Mouse (Mus musculus) small intestine, adult 2 months (tissue): Measurements from ENCODE around the gene Krtcap2. TPM values are rescaled to one million over a fixed set of nuclear protein-coding genes. Genes with fewer than 3 reads are reported as not detected.

Experiments
- H3K27ac ChIP-seq: fragments of 200-500 bp; 2 replicates; pipeline ENCODE4 v1.5.1; 2012; ENCODE audit warnings: low read depth, low read length, control low read depth, inconsistent platforms; ENCODE audit not compliant: insufficient read depth
- H3K27me3 ChIP-seq: fragments of 200-500 bp; 2 replicates; pipeline ENCODE4 v1.6.1; 2012; ENCODE audit warnings: mild to moderate bottlenecking, moderate library complexity, low read length, inconsistent platforms; ENCODE audit not compliant: control insufficient read depth, insufficient read depth
- H3K36me3 ChIP-seq: fragments of 200-500 bp; 2 replicates; pipeline ENCODE4 v1.6.1; 2012; ENCODE audit warnings: mild to moderate bottlenecking, low read length, control low read depth, inconsistent platforms; ENCODE audit not compliant: control insufficient read depth, insufficient read depth
- H3K4me1 ChIP-seq: fragments of 200-500 bp; 2 replicates; pipeline ENCODE4 v1.6.1; 2012; ENCODE audit warnings: low read length, inconsistent platforms, mixed read lengths; ENCODE audit not compliant: control insufficient read depth, insufficient read depth, insufficient read length
- H3K4me3 ChIP-seq: fragments of 200-500 bp; 2 replicates; pipeline ENCODE4 v1.5.1; 2012; ENCODE audit warnings: low read depth, mild to moderate bottlenecking, control low read depth, inconsistent platforms, low read length, moderate library complexity
- CTCF ChIP-seq: fragments of 200-500 bp; IDR thresholded peaks from 2 replicates; pipeline ENCODE4 v1.5.1; 2012; ENCODE audit warnings: low read depth, mild to moderate bottlenecking, control low read depth, inconsistent platforms, low read length, moderate library complexity, mixed read lengths; ENCODE audit not compliant: insufficient replicate concordance, insufficient read length; ENCODE audit errors: extremely low read depth
- POLR2A ChIP-seq: fragments of 200-500 bp; IDR thresholded peaks from 2 replicates; pipeline ENCODE4 v1.6.1; 2012; ENCODE audit warnings: low read depth, mild to moderate bottlenecking, control low read depth, inconsistent platforms, low read length, moderate library complexity
- whole genome bisulfite sequencing: fragments of 180-500 bp; shearing (Covaris S2); methylation state at CpG from one replicate; pipeline ENCODE4 v1.1.7; 2018; 5-methylcytosine and 5-hydroxymethylcytosine counted together
- polyA plus RNA-seq: library from polyadenylated mRNA; depleted of rRNA; stranded (reverse); fragments of >200 nt; gene quantifications from 2 replicates; pipeline ENCODE4 v1.2.3, GENCODE M21; 2012

The Krtcap2 gene
- polyA plus RNA-seq, 1 experiment = 182 TPM

- peaks cover 30% of the 10 kb centered on the region for H3K4me1 ChIP-seq
- H3K36me3 ChIP-seq = peaks cover 6% of the 10 kb centered on the region; the same call in 1 of the 2 replicates
These were observed 1.7 kb downstream of the Krtcap2 start for GRCm38 (mm10) chr3:89247466-89247865.

DNA sequence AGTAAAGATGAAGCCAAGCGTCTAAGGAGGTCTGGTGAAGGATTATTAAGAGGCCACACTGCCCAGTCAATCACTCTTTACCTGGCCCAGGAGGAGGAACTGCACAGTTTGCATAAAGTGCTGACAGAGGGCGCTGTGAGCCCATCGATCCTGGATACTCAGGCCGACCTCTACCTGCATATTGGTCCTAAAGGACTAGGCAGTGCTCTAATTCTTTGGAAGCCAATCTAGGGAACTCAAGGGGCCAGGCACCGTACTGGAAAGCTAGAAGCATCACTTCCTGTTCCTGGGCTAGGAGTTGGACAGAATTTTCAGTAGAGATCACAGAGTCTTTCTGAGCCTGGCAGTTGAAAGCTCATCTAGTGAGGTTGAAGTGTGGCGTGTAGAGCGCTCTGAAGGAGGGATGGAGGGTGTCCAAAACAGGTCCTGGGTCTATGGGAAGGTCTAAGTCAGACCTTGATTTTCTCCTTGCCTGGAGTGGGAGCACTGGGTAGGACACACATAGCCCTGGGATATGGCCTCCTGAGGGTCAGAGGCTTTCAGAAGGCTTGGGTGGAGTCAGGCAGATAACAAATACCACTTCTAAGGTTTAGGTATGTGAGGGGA, 4.8 kb downstream of the Krtcap2 start:
- peak; percentile 72; the same call in 1 of the 2 replicates for TF ChIP-seq CTCF
- no peak for TF ChIP-seq POLR2A

More at GRCm38 (mm10) chr3:89247466-89247865, 1.7 kb downstream of the Krtcap2 start:
- TF ChIP-seq POLR2A = no peak
- TF ChIP-seq CTCF = no peak
- H3K4me3 ChIP-seq = peak overlapping the region; percentile 11; the same call in 1 of the 2 replicates
- H3K27ac ChIP-seq = no peak overlapping the region
- no peaks in the 10 kb centered on the region for H3K27me3 ChIP-seq
- WGBS = 82% methylated on average over 4 of the region's 4 CpGs

GRCm38 (mm10) chr3:89251365-89251895, 5.7 kb downstream of the Krtcap2 start:
- no peaks in the 10 kb centered on the region for H3K27me3 ChIP-seq
- peaks cover 6% of the 10 kb centered on the region; the same call in 1 of the 2 replicates for H3K36me3 ChIP-seq
- H3K27ac ChIP-seq = peak overlapping the region; percentile 65
- H3K4me1 ChIP-seq = peaks cover 29% of the 10 kb centered on the region
- TF ChIP-seq CTCF = no peak
- TF ChIP-seq POLR2A = no peak
- peak overlapping the region; percentile 50 for H3K4me3 ChIP-seq
- 6% methylated on average over 17 of the region's 17 CpGs for WGBS

More for the DNA sequence above, 4.8 kb downstream of the Krtcap2 start:
- H3K36me3 ChIP-seq = peaks cover 6% of the 10 kb centered on the region; the same call in 1 of the 2 replicates
- 19% methylated on average over 7 of the region's 7 CpGs for WGBS
- H3K4me3 ChIP-seq = no peak overlapping the region
- peaks cover 32% of the 10 kb centered on the region for H3K4me1 ChIP-seq
- H3K27me3 ChIP-seq = no peaks in the 10 kb centered on the region
- peak overlapping the region; percentile 50 for H3K27ac ChIP-seq

GRCm38 (mm10) chr3:89254994-89255393, 9.2 kb downstream of the Krtcap2 start:
- H3K4me1 ChIP-seq = peaks cover 29% of the 10 kb centered on the region
- no peak for TF ChIP-seq POLR2A
- TF ChIP-seq CTCF = no peak
- H3K4me3 ChIP-seq = no peak overlapping the region
- 43% methylated on average over 5 of the region's 5 CpGs for WGBS
- H3K36me3 ChIP-seq = no peaks in the 10 kb centered on the region
- no peak overlapping the region for H3K27ac ChIP-seq
- no peaks in the 10 kb centered on the region for H3K27me3 ChIP-seq

DNA sequence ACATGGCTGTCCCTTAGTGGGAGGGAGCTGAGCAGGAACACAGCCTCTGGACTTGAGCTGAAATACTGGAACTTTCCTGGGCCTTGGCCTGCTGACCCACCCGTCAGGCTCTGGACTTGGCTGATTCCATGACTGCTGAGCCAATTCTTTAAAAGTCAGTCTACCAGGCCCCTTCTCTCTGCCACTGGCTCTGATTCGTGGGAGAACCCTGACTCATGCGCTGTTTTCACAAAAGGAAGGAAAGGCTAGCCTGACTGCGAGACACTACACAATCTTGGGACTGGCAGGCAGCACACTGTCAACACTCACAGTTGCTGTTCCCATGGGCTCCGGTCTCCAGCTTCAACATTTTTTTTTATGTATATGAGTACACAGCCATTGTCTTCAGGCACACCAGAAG, 10.4 kb downstream of the Krtcap2 start:
- Histone ChIP-seq H3K27me3 (no peaks in the 10 kb centered on the region), H3K4me3 (no peak overlapping the region), H3K36me3 (no peaks in the 10 kb centered on the region), H3K27ac (no peak overlapping the region), H3K4me1 (peaks cover 21% of the 10 kb centered on the region)
- TF ChIP-seq CTCF = no peak
- TF ChIP-seq POLR2A = no peak
- 80% methylated on average over 5 of the region's 5 CpGs for WGBS

DNA sequence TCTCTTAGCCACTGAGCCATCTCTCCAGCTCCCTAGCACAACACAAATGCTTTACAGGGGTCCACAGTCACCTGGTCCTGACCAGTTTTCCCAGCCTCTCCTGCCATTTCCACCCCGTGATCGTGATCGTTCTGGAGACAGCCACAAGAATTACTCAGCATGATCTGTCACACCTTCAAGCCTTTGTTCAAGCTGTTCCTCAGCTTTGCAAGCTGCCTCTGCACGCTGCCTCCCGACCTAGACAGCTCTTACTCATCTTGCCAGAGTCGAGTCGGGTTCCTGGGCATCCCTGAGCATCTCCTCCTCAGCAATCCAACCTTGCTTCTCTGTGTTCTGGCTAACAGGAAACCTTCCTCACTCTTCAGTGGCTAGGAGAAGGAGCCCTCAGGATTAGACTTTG, 13.3 kb downstream of the Krtcap2 start, which contains the start of gene Dpm3:
Gene Dpm3 (plus strand): TSS at position 283 of the 400 bp plus-strand sequence.
- no peaks in the 10 kb centered on the region for H3K27me3 ChIP-seq
- no peaks in the 10 kb centered on the region for H3K36me3 ChIP-seq
- no peak within 1 kb of the TSS for H3K4me3 ChIP-seq
- no peak within 1 kb of the TSS for H3K27ac ChIP-seq
- H3K4me1 ChIP-seq = peaks cover 2% of the 10 kb centered on the region
- 59% methylated on average over 7 of the region's 7 CpGs for WGBS
- no peak for TF ChIP-seq POLR2A
- TF ChIP-seq CTCF = no peak

GRCm38 (mm10) chr3:89260211-89260610, 14.4 kb downstream of the Krtcap2 start:
- peaks cover 2% of the 10 kb centered on the region for H3K4me1 ChIP-seq
- H3K27me3 ChIP-seq = no peaks in the 10 kb centered on the region
- H3K36me3 ChIP-seq = no peaks in the 10 kb centered on the region
- TF ChIP-seq CTCF = no peak
- TF ChIP-seq POLR2A = no peak
- H3K27ac ChIP-seq = no peak overlapping the region
- WGBS = 79% methylated on average over 3 of the region's 3 CpGs
- H3K4me3 ChIP-seq = no peak overlapping the region
